Mouse (Mus musculus) intestine, postnatal 0 days (tissue): ENCODE measurements around the gene Dock1. TPM values are rescaled to one million over a fixed set of nuclear protein-coding genes. Genes with fewer than 3 reads are reported as not detected.

Source experiments
- ATAC-seq: fragments of 200-750 bp; cut with Nextera tagmentation; 2 replicates; pipeline ENCODE4 v1.8.0; 2017; ENCODE audit warnings: mild to moderate bottlenecking, moderate TSS enrichment, moderate library complexity
- H3K27ac ChIP-seq: fragments of 300-500 bp; sonication (generic); 2 replicates; pipeline ENCODE4 v1.5.1; 2014; ENCODE audit warnings: mild to moderate bottlenecking, low read depth, low read length, moderate library complexity
- H3K27me3 ChIP-seq: fragments of 300-500 bp; sonication (generic); replicated peaks from 2 replicates; pipeline ENCODE4 v1.6.1; 2014; ENCODE audit warnings: low read length, mixed read lengths; ENCODE audit not compliant: control insufficient read depth, insufficient read depth
- H3K36me3 ChIP-seq: fragments of 300-500 bp; sonication (generic); 2 replicates; pipeline ENCODE4 v1.6.1; 2014; ENCODE audit warnings: mild to moderate bottlenecking, moderate library complexity; ENCODE audit not compliant: control insufficient read depth, insufficient read depth
- H3K4me1 ChIP-seq: fragments of 300-500 bp; sonication (generic); replicated peaks from 2 replicates; pipeline ENCODE4 v1.6.1; 2014; ENCODE audit warnings: antibody characterized with exemption, low read length, mixed read lengths; ENCODE audit not compliant: control insufficient read depth, insufficient read depth
- H3K4me2 ChIP-seq: fragments of 300-500 bp; sonication (generic); replicated peaks from 2 replicates; pipeline ENCODE4 v1.6.1; 2014; ENCODE audit warnings: low read depth, mild to moderate bottlenecking, moderate library complexity
- H3K4me3 ChIP-seq: fragments of 300-500 bp; sonication (generic); 2 replicates; pipeline ENCODE4 v1.5.1; 2014; ENCODE audit warnings: low read depth, low read length
- H3K9ac ChIP-seq: fragments of 300-500 bp; sonication (generic); 2 replicates; pipeline ENCODE4 v1.6.1; 2014; ENCODE audit warnings: mild to moderate bottlenecking, low read depth, low read length
- H3K9me3 ChIP-seq: fragments of 300-500 bp; sonication (generic); 2 replicates; pipeline ENCODE4 v1.6.1; 2016; ENCODE audit warnings: mixed run types; ENCODE audit not compliant: control insufficient read depth
- CTCF ChIP-seq: sonication (generic); IDR thresholded peaks from 2 replicates; pipeline ENCODE4 v1.5.1; 2016; ENCODE audit warnings: low read depth, mild to moderate bottlenecking, control low read depth, antibody characterized with exemption, moderate library complexity
- WGBS: fragments of 180-500 bp; shearing (Covaris S2); extraction: QIAGEN DNeasy Blood & Tissue Kit; methylation state at CpG from one replicate; pipeline ENCODE4 v1.1.7; 2014; 5-methylcytosine and 5-hydroxymethylcytosine counted together
- polyA plus RNA-seq: library from polyadenylated mRNA; unstranded; fragments of >200 nt; fragmentation: Nextera tagmentation; extraction: Ambion mirVana; gene quantifications from 2 replicates; pipeline ENCODE4 v1.2.1, GENCODE M21; 2015

The Dock1 gene
- polyA plus RNA-seq, 1 experiment from 2014 or later = 8.7 TPM

- ATAC-seq = no peak
- TF ChIP-seq CTCF = no peak
- Histone ChIP-seq H3K4me2 (no peak overlapping the region), H3K27me3 (no peaks in the 10 kb centered on the region), H3K9ac (no peak overlapping the region), H3K4me3 (no peak overlapping the region), H3K4me1 (peaks cover 31% of the 10 kb centered on the region), H3K27ac (no peak overlapping the region), H3K9me3 (no peaks in the 10 kb centered on the region), H3K36me3 (no peaks in the 10 kb centered on the region)
- WGBS = 85% methylated on average over 5 of the region's 5 CpGs
Observed at GRCm38 (mm10) chr7:134700001-134700400, 29.5 kb downstream of the Dock1 start.

- Histone ChIP-seq H3K27me3 (no peaks in the 10 kb centered on the region), H3K4me2 (no peak overlapping the region), H3K9me3 (no peaks in the 10 kb centered on the region), H3K4me1 (peaks cover 13% of the 10 kb centered on the region; the same call in 1 of the 2 replicates), H3K27ac (no peak overlapping the region), H3K9ac (no peak overlapping the region), H3K4me3 (no peak overlapping the region), H3K36me3 (no peaks in the 10 kb centered on the region)
- 78% methylated on average over 5 of the region's 5 CpGs for WGBS
- TF ChIP-seq CTCF = no peak
- no peak for ATAC-seq
Observed at GRCm38 (mm10) chr7:134702481-134702880, 32.0 kb downstream of the Dock1 start.

- peak; percentile 90 for ATAC-seq
- Histone ChIP-seq H3K9ac (no peak overlapping the region), H3K27me3 (no peaks in the 10 kb centered on the region), H3K9me3 (no peaks in the 10 kb centered on the region), H3K4me3 (no peak overlapping the region), H3K4me2 (no peak overlapping the region), H3K4me1 (peaks cover 8% of the 10 kb centered on the region; the same call in 1 of the 2 replicates), H3K27ac (no peak overlapping the region), H3K36me3 (no peaks in the 10 kb centered on the region)
- WGBS = 16% methylated on average over 2 of the region's 2 CpGs
- TF ChIP-seq CTCF = no peak
Observed at GRCm38 (mm10) chr7:134703704-134704103, 33.2 kb downstream of the Dock1 start.

- Histone ChIP-seq H3K4me3 (no peak overlapping the region), H3K36me3 (no peaks in the 10 kb centered on the region), H3K27ac (no peak overlapping the region), H3K9me3 (no peaks in the 10 kb centered on the region), H3K4me2 (no peak overlapping the region), H3K9ac (no peak overlapping the region), H3K4me1 (0 out of 2 replicates have a peak, but pooled peaks cover 3% of the 10 kb centered on the region), H3K27me3 (no peaks in the 10 kb centered on the region)
- WGBS = 50% methylated on average over 5 of the region's 5 CpGs
- no peak for TF ChIP-seq CTCF
- ATAC-seq = no peak
Observed at GRCm38 (mm10) chr7:134709226-134709853, 38.9 kb downstream of the Dock1 start.

GRCm38 (mm10) chr7:134711576-134711975 lies 41.1 kb downstream of the Dock1 start:
- peak; percentile 68 for TF ChIP-seq CTCF
- 86% methylated on average over 1 of the region's 1 CpGs for WGBS
- ATAC-seq = no peak
- H3K4me1 ChIP-seq = 0 out of 2 replicates have a peak, but pooled peaks cover 3% of the 10 kb centered on the region
- no peak overlapping the region for H3K9ac ChIP-seq
- H3K36me3 ChIP-seq = no peaks in the 10 kb centered on the region
- no peak overlapping the region for H3K4me3 ChIP-seq
- no peak overlapping the region for H3K27ac ChIP-seq
- H3K27me3 ChIP-seq = no peaks in the 10 kb centered on the region
- H3K9me3 ChIP-seq = no peaks in the 10 kb centered on the region
- H3K4me2 ChIP-seq = no peak overlapping the region

- no peaks in the 10 kb centered on the region for H3K36me3 ChIP-seq
- no peak for ATAC-seq
- H3K4me3 ChIP-seq = no peak overlapping the region
- no peak for TF ChIP-seq CTCF
- 88% methylated on average over 3 of the region's 3 CpGs for WGBS
- H3K4me2 ChIP-seq = no peak overlapping the region
- H3K27ac ChIP-seq = no peak overlapping the region
- H3K27me3 ChIP-seq = no peaks in the 10 kb centered on the region
- H3K9ac ChIP-seq = no peak overlapping the region
- H3K4me1 ChIP-seq = no peaks in the 10 kb centered on the region
- H3K9me3 ChIP-seq = no peaks in the 10 kb centered on the region
Observed at GRCm38 (mm10) chr7:134719406-134719805, 49.0 kb downstream of the Dock1 start.
